Mouse (Mus musculus): Measurements from ENCODE around the gene Sp2.

Gene Sp2

DNA sequence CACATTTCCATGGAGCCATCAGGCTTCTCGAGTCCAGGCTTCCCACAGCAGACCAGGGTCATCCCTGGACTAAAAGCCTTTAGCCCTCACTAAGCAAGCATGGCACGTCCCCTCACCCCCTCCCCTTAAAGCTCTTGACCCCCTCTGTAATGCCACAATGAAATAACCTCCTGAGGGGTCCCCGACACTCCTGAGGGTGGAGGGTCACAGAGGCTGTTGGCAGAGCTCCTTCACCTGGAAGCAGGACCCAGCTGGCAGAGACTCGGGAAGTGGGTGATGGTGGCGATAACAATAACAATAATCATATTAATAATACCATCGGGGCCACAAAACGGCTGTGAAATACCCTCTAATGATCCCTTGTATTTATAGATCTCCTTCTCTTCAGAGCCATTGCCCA lies at the start of gene Sp2:
Sp2 (minus strand) TSS at position 101 of the 400 bp plus-strand sequence.
- no peak for DNase-seq (ENCODE audit: low spot score in 2 of 2)

DNA sequence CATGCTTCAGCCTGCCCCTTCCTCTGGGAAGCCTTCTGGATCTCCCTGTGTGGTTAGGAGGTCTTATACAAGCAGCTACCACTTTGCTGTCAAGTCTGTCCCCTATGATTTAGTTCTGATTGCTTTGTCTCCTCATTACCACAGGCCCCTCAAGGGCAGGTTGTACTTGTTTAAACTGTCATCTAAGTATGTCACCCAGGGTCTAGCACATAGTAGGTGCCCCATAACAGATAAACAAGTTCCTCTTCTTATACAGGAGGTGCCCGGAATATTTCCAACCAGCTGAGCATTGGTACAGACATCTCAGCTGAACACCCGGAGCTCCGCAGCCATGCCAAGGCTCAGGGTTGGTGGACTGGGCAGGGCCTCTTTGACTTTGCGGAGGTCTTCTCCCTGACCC lies 49.7 kb upstream of the Sp2 start:
- DNase-seq (ENCODE audit: low spot score in 2 of 2): no peak

DNA sequence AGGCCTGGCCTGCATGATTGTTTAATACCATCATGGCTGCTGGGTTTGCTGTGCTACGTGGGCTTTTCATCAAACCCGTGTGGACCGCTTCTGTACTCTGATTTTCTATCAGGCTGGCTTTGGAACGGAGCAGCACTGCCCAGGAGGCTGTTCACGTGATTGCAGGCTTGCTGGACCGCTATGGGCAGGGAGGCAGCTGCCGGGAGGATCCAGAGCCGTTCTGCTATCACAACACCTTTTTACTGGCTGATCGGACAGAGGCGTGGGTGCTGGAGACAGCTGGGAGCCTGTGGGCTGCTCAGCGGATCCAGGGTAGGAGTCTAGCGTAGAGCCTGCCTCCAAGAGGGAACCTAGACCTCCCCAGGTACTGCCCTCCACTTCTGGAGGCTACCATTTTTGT lies 49.2 kb upstream of the Sp2 start:
- no peak for DNase-seq (ENCODE audit: low spot score in 2 of 2)

DNA sequence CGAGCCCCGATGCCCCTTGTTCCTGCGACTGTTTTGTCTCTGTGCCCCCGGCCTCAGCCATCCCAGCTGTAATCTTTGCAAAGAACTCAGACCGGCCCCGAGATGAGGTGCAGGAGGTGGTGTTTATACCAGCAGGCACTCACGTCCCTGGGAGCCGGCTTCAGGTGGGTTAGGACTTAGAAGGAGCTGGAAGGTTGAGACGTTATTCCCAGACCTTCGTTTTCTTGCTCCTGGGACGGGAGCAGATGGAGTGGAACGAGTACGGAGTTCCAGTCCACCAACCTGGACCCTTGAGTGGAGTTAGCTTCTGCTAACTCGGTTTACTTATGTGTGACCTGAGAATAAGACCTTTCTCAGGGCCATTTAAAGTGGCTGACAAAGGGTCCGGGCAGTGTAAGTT lies 47.7 kb upstream of the Sp2 start:
- no peak for DNase-seq (ENCODE audit: low spot score in 2 of 2)

DNA sequence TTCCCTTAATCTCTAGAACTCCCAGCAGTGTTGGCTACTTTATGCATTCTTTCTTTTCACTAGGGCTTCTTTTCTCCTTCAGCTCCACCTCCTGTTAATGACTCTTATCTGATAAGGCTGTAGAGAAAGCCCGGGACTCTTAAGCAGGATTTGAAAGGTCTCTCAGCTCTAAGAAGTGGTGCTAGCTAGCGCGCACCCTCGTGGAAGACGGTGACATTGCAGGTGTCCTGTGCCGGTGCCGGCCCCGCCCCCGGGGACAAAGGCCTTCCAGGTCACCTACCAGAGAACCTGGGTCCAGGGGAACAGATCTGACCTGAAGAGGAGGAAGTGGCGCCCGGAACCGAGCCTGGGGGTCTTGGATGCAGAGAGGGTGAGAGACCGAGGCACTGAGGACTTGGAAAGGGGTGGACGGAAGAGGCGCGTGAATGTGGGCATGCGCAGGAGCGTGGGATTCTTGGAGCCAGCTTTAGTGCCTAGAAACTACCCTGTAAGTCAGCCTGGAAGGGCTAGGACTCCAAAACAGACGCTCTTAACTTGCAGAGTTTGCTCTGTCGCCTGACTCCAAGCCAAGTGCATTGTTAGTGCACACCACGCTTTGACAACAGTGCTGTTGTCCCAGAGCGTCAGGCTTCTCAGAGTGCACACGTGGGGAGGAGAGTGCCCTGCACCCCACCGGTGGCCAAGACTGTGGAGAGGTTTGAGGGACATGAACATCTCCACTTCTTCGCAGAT lies 47.1 kb upstream of the Sp2 start, which contains the start of gene Scrn2:
Scrn2 (plus strand) TSS at position 253 of the 732 bp plus-strand sequence.
- DNase-seq (ENCODE audit: low spot score in 2 of 2): peak; percentile 67 to 80

DNA sequence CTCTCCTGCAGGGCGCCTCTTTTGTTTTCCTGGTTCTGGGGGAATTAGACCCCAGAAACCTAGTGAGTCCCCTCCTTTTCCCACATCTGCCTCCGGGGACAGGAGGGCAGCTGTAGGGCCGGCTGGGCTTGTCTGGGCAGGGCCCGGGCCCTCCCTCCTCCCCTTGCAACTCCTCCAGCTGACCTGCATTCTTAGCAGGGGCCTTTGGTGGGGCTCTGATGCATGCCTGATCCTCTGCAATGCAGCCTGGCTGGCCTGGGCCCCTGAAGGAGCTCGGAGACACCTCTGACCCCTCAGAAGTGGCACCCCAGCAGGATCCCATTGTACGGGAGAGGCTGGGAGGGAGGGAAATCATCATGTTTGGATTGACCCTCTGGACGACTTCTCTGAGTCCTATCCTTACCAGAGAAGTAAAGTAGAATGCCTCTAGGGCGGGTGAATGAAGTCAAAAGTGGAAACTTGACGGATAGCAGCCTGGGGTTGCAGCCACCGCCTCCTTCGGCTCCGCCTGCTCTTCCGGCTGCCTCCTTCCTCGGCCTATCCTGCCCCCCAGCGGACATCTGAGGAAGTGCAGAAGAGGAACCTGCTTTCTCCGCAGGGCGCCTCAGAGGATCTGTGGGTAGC lies 43.1 kb upstream of the Sp2 start:
- DNase-seq (ENCODE audit: low spot score in 2 of 2): peak; percentile 73 to 89

DNA sequence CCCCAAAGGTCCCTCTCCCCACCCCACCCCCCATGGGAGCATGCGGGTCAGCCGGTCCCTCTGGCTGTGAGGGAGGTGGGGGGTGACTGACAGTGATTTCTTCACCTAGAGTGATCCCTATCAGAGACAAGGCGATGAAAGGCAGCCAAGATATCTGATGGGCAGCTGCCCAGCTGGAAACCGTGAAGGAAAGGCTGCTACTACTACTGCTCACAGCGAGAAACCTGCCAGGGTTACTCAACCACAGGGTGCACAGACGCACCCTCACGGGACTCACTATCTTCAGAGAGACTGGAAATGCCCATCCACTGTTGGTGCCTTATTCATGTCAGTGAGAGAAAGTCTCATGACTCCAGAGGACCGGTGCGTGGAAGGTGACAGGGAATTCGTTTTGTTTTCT lies 42.2 kb upstream of the Sp2 start:
- DNase-seq (ENCODE audit: low spot score in 2 of 2): no peak

DNA sequence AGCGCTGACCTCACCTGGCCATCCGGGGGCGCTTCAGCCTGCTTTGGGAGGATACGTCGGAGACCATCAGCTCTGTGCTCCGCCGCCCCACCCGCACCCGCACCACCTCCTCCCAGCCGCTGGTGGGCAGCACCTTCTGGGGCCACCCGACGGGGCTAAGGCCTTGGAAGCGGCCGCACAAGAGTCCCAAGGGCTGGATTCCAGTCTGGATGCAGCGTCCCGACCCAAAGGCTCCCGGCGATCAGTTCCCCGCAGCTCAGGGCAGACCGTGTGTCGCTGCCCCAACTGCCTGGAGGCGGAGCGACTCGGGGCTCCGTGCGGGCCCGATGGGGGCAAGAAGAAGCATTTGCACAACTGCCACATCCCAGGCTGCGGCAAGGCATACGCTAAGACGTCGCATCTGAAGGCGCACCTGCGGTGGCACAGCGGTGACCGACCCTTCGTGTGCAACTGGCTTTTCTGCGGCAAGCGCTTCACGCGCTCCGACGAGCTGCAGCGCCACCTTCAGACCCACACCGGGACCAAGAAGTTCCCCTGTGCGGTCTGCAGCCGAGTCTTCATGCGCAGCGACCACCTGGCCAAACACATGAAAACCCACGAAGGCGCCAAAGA lies 39.2 kb upstream of the Sp2 start:
- peak; percentile 54 to 71 for DNase-seq (ENCODE audit: low spot score in 2 of 2)

DNA sequence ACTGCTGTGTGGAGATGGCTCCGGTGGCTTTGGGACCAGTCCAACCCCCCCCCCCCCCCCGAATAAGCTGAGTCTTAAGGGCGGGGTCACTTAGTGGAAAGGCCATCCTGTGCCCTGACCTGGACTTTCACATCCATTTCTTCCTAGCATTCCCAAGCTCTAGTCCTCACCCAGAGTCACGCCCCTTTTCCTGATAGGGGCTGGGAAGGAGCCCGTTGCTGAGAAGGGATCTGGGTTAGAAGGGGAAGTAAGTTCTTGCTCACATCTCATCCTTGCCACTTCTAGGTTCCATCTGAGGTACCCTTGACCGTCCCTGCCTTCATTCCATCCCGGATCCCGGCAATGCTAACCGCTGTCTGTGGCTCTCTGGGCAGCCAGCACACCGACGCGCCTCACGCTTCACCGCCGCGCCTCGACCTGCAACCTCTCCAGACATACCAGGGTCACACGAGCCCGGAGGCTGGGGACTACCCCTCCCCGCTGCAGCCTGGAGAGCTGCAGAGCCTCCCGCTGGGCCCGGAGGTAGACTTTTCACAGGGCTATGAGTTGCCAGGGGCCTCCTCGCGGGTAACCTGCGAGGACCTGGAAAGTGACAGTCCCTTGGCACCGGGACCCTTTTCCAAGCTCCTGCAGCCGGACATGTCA lies 38.5 kb upstream of the Sp2 start:
- no peak for DNase-seq (ENCODE audit: low spot score in 2 of 2)

DNA sequence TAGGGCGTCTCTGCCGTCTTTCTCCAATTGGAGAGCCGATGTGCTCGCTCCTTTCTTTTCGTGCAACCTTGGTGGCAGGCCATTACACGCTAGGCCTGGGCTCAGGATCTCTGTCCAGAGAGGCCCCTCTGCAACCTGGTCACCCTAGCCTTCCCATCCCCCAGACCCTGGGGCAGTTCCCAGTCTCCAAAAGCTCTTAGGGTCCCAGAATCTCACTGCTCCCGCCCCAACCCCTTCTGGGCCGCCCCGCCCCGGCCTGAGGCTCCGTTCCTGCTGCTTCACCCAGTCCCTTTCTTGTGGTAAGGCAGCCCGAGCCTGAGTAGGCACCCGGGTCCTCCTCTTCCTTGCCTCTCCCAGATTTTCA lies 36.6 kb upstream of the Sp2 start:
- no peak for DNase-seq (ENCODE audit: low spot score in 2 of 2)

DNA sequence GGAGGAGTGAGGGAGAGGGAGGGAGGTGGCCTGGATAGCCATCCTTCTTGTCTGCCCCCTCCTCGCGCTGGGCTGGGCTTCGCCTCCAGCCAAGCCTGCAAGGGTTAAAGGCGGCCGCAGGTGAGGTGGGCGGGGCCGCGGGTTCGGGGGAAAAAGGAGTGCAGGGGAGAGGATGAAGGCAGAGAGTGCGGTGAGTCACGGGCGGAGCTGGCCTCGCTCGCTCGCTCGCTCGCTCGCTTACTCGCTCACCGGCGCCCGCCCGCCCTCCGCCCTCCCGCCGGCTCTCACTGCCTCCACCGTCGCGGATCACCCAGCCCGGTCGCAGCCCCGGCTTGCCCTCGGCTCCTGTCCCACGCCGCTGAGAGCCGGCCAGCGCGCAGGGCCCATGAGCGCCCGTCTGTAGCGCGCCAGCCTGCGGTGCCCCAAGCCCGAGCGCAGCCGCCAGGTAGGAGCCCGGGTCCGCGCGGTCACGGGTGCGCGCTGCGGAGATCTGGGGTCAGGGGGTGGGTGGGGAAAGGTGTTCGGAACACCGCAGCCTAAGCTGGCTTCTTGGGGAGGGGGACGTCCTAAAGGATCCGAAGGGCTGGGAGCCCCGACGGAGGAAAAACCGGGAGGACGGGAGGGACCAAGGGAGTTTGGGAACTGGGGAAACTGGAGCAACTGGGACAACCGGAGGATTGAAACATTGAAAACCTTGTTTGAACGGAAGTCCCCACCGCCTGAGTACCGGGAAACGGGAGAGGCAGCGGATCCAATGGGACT lies 36.0 kb upstream of the Sp2 start:
- DNase-seq (ENCODE audit: low spot score in 2 of 2): no peak

DNA sequence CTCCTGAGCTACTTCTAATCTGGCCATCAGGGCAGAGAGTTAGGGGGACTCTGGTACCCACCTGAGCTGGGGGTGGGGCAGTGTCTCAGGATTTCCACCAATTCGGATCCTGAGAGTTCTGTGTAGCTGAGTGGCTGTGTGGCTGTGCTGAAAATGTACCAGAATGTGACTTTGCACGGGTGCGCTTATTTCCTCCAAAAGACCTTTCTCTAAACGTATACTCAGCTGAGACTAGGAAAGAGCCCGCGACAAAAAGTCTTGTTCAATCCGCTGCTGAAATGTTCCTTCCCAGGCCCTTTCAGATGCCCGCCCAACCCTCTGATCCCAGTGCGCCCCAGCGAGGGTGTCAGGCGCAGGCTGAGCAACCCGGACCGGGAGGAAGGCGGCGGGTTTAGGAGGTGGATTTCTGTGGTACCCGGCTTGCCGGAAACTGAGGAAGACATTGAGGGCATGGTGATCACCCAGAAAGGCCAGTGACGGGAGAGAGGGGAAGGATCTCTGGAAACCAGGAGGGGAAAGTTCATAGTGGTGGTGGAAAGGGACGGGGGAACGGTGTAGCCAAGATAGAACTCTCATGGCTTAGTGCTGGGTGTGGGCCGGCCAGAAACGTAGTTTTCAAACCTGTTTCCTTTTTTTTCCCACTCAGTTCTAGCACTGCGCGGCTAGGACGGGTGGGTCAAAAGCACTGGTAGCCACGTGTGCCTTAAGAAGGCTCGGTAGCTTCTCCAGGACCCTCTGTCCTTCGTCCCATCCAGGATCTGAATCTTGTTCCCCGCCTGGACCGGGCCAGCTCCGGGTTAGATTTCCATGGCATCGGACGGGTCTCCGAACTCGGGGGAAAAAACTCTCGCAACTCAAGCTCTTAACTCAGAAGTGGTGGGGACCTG lies 35.2 kb upstream of the Sp2 start:
- DNase-seq (ENCODE audit: low spot score in 2 of 2): no peak

DNA sequence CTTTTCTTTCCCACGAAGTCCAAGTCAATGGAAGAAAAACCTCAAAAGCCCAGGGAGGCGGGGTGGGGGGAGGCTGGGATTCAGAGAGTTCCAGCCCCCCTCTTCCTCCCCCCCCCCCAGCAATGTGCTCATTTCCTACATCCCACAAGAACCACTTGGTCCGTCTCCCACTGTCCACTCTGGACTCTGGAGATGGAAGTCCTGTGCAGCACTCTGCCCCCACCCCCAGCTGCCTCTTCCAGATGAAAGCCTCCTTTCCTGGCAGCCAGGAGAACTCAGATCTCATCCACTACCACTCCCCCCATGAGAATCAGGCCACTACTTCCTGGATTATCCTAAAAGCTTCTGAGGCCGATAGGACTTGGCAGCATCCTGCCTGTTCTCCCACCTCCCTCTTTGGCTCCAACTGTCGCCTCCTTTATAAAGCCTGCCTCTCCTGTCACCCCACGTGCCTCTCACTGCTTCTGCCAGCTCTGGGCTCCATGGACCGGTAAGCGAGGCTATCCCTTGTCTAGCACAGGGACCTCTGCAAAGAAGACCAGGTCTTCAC lies 30.4 kb upstream of the Sp2 start, which contains the start of gene Sp6:
Sp6 (plus strand) TSS at position 274 of the 550 bp plus-strand sequence.
- DNase-seq (ENCODE audit: low spot score in 2 of 2): no peak

DNA sequence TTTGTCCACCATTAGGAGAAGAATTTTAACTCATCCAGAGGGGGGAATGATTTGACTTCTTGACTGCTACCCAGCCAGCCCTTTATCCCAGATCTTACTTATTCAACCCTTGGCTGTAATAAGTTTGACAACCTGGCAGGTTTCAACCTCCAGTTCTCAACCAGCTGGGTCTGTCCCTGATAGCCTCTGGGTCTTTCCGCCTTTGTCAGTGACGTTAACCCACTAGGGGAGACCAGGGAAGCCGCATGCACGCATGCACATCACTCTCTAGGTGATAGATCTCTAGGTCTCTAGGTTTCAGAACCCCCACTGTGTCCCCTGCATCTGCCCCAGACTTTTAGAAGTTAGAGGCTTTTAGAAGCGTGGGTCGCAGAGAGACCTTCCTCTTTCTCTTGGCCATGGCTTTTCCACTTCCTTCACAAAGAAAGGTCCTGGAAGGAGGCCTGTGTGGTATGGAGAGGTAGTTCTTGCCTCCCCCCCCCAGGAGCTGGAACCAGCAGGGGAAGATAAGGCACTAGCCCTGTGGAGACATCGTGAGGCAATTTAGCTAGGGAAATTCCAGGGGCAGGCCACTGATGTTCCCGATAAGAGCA lies 26.5 kb upstream of the Sp2 start:
- DNase-seq (ENCODE audit: low spot score in 2 of 2): no peak

DNA sequence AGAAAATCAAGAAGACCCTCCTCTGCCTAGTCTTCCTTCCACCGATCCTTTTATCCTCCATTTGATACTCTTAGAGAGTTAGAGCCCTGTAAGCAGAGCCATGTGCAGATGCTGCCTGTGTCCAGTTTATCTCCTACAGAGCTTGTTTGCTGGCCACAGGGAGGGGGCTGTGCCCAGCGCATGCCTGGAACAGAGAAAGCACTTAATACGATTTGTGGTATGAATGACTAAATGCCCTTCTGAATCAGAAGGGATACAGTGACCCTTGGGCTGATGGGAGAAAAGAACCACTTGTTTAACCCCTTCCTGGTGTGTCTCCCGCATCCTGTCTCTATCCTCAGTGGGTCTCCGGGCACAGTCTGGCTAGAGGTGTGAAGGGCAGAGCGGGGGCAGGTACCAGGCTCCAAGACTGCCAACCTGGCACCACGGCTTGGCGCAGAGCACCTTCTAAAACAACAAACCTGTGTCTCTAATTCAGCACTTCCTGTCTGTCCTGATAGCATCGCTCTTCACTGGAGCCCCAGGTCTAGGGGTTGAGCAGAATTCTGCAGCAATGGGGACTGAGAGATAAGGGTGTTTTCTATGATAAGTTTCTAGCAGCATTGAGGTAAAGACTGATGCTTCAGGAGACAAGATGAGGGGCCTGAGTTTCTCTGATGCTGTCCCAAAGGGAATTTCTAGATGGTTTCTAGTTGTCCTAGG lies 24.5 kb upstream of the Sp2 start:
- DNase-seq (ENCODE audit: low spot score in 2 of 2): no peak

DNA sequence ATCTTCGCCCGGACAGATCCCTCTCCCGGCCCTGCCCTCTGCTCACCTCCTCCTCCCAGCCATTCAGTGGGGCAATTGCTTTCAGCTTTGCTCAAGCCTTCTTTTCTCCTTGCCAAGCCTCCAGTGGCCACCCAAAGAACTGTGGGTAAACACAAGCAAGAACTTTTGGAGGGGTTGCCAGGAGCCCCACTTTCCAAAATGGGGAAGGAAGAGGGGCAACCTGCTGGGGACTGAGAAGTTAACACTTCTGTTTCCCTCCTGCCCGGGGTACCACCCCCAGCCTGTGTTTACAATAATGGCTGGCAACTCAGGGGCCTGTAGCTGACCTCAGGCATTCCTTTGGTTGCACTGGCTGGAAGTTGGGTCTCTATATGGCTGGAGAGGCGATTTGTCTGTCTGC lies 20.4 kb upstream of the Sp2 start:
- DNase-seq (ENCODE audit: low spot score in 2 of 2): no peak

DNA sequence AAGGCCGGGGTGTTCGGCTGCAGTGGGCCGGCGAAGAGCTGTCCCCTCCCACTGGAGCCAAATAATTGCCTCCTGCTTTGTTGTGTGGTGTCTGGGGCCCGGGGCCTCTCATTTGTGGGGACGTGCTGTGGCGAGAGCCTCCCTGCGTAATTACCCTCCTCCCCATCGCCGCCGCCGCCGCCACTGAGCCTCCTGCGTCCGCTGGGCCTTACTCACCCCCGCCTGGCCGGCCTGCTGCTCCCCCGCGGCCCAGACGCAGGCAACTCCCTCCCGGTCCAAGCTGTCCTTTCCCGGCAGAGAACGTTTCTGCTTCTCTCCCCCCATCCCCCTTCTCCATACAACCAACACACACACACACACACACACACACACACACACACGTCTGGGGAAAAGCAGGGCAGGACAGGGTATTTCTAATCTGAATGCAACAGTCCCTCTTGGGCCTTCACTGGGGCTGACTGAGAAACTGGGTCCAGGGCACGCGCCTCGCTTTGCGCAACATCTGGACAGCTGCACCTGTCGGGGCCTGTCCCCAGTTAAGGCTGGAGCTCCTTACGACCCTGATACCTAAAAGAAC lies 14.7 kb upstream of the Sp2 start:
- DNase-seq (ENCODE audit: low spot score in 2 of 2): no peak

DNA sequence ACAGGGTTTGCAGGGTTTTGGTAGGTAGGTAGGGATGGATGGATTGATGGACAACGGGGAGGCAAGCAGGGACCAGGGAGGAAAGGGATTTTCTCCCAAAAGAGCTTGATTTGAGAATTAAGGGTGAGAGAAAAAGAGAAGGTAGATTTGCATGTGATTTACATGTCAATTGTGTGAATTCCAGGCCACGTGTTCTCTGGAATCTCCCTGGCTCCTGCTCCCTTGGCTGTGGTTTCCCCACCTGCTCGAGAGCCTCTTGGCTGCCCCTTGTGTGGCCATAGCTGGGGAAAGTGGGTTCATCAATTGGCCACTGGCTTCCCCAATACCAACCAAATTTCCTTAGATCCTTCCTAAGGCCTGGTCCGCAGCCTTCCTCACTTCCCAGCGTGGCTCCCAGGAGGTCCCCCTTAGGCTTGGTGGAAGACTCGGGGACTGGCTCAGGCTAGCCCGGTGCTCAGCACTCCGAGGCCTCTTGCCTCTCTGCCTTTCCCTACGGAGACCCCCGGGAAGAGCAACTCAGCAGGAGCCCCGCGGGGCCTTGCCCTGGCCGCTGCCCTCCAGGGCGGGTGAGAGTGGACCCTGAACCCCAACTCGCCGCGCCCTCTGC lies 14.1 kb upstream of the Sp2 start:
- no peak for DNase-seq (ENCODE audit: low spot score in 2 of 2)

Data from spleen, postnatal 14 days (tissue).